Mouse (Mus musculus) intestine, postnatal 0 days (tissue): ENCODE measurements at regions not wholly inside any gene's neighbourhood (a gene's known extent, or its start where the extent isn't known, plus 50 kb on each side); places are given as distances from the start of the nearest gene placed in this dataset.
A peak's percentile ranks its signal among the peaks of the same experiment; 100 is the strongest.

Experiments
- ATAC-seq: fragments of 200-750 bp; cut with Nextera tagmentation; 2 replicates; pipeline ENCODE4 v1.8.0; 2017; ENCODE audit warnings: mild to moderate bottlenecking, moderate TSS enrichment, moderate library complexity
- H3K27ac ChIP-seq: fragments of 300-500 bp; sonication (generic); 2 replicates; pipeline ENCODE4 v1.5.1; 2014; ENCODE audit warnings: mild to moderate bottlenecking, low read depth, low read length, moderate library complexity
- H3K27me3 ChIP-seq: fragments of 300-500 bp; sonication (generic); replicated peaks from 2 replicates; pipeline ENCODE4 v1.6.1; 2014; ENCODE audit warnings: low read length, mixed read lengths; ENCODE audit not compliant: control insufficient read depth, insufficient read depth
- H3K36me3 ChIP-seq: fragments of 300-500 bp; sonication (generic); 2 replicates; pipeline ENCODE4 v1.6.1; 2014; ENCODE audit warnings: mild to moderate bottlenecking, moderate library complexity; ENCODE audit not compliant: control insufficient read depth, insufficient read depth
- H3K4me1 ChIP-seq: fragments of 300-500 bp; sonication (generic); replicated peaks from 2 replicates; pipeline ENCODE4 v1.6.1; 2014; ENCODE audit warnings: antibody characterized with exemption, low read length, mixed read lengths; ENCODE audit not compliant: control insufficient read depth, insufficient read depth
- H3K4me2 ChIP-seq: fragments of 300-500 bp; sonication (generic); replicated peaks from 2 replicates; pipeline ENCODE4 v1.6.1; 2014; ENCODE audit warnings: low read depth, mild to moderate bottlenecking, moderate library complexity
- H3K4me3 ChIP-seq: fragments of 300-500 bp; sonication (generic); 2 replicates; pipeline ENCODE4 v1.5.1; 2014; ENCODE audit warnings: low read depth, low read length
- H3K9ac ChIP-seq: fragments of 300-500 bp; sonication (generic); 2 replicates; pipeline ENCODE4 v1.6.1; 2014; ENCODE audit warnings: mild to moderate bottlenecking, low read depth, low read length
- H3K9me3 ChIP-seq: fragments of 300-500 bp; sonication (generic); 2 replicates; pipeline ENCODE4 v1.6.1; 2016; ENCODE audit warnings: mixed run types; ENCODE audit not compliant: control insufficient read depth
- CTCF ChIP-seq: sonication (generic); IDR thresholded peaks from 2 replicates; pipeline ENCODE4 v1.5.1; 2016; ENCODE audit warnings: low read depth, mild to moderate bottlenecking, control low read depth, antibody characterized with exemption, moderate library complexity
- WGBS: fragments of 180-500 bp; shearing (Covaris S2); extraction: QIAGEN DNeasy Blood & Tissue Kit; methylation state at CpG from one replicate; pipeline ENCODE4 v1.1.7; 2014; 5-methylcytosine and 5-hydroxymethylcytosine counted together

DNA sequence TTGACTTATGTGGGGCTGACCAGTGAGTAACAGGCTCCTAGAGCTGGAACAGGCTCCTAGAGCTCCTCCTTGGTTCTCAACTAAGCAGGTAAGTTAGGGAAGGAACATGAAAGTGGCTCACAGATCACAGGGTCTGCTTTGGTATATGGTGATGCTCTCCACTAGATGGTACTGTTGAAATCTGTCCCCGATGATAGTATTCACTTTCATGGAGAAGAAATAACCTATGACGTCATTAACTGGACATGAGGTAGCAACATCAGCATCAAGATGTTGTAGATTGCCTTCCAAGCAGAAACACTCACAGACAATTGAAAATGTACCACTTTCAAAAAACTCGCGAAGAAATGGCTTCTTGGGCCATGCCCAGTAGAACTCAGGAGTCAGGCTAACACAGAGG lies 195.3 kb upstream of the Atp5g3 start:
- Histone ChIP-seq H3K4me1 (no peaks in the 10 kb centered on the region), H3K36me3 (no peaks in the 10 kb centered on the region)
- 0 out of 2 replicates have a peak, but pooled peaks have one; percentile 20 for TF ChIP-seq CTCF

DNA sequence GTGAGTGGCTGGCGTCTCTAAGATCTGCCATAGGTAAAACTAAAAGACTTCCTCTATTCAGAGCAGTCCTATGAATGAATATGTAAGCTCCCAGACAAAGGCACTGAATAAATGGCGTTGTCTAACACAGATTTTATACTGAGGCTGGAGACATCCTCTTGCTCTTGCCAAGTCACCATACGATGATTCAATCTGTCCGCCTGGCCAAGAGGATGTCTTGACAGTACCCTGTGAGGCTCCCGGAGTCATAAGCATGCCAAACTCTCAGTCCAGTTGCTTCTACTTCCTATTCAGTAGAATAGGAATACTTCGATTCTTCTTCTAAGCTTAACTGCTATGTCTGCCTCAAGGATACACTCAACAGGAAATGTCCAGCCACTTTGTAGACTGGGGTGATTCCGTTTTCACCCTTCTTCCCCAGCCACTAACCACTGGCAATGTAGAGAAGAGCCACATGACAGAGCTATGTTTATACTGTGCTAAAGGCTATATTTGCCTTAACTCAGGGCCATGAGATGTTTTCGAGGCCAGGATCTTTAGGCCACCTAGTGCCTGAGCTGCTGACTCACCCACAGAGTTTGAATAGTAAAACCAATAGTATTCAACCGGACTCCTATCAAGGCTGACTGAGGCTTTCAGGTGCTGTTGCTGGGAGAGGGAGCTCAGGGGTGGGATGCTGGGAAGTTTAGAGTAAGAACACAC lies 188.7 kb upstream of the Atp5g3 start:
- no peak overlapping the region for H3K4me3 ChIP-seq
- no peak for TF ChIP-seq CTCF
- H3K36me3 ChIP-seq, result no peaks in the 10 kb centered on the region
- H3K27ac ChIP-seq, result no peak overlapping the region
- no peaks in the 10 kb centered on the region for H3K4me1 ChIP-seq
- no peak overlapping the region for H3K4me2 ChIP-seq
- no peak overlapping the region for H3K9ac ChIP-seq
- H3K9me3 ChIP-seq, result no peaks in the 10 kb centered on the region
- WGBS, result 67% methylated on average over 9 of the region's 9 CpGs
- no peak for ATAC-seq
- no peaks in the 10 kb centered on the region for H3K27me3 ChIP-seq

More for the DNA sequence above, 195.3 kb upstream of the Atp5g3 start:
- no peaks in the 10 kb centered on the region for H3K27me3 ChIP-seq
- H3K4me2 ChIP-seq, result no peak overlapping the region
- 80% methylated on average over 4 of the region's 4 CpGs for WGBS
- ATAC-seq, result no peak
- H3K4me3 ChIP-seq, result no peak overlapping the region
- no peak overlapping the region for H3K27ac ChIP-seq
- no peaks in the 10 kb centered on the region for H3K9me3 ChIP-seq
- H3K9ac ChIP-seq, result no peak overlapping the region

DNA sequence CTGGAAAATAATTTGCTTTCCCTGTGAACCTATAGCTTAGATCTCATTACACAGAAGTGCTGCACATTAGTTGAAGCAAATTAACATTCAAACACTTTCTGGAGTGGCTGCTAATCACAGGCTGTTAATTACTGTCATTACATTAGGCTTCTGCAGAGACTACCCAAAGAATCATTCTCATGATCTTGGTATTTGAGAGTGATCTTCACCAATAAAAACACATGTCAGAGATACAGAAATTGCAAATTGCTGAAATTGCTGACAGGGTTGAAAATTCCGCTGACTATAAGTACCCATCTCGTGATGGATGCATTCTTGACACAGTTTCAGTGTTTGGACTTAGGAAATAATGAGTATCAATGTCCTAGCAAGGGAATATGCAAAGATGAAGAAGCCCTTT lies 185.7 kb upstream of the Atp5g3 start:
- ATAC-seq, result no peak
- Histone ChIP-seq H3K27ac (no peak overlapping the region), H3K4me3 (no peak overlapping the region), H3K4me2 (no peak overlapping the region), H3K36me3 (no peaks in the 10 kb centered on the region), H3K27me3 (no peaks in the 10 kb centered on the region), H3K9me3 (no peaks in the 10 kb centered on the region), H3K4me1 (no peaks in the 10 kb centered on the region), H3K9ac (no peak overlapping the region)
- no peak for TF ChIP-seq CTCF
- 72% methylated on average over 2 of the region's 2 CpGs for WGBS

DNA sequence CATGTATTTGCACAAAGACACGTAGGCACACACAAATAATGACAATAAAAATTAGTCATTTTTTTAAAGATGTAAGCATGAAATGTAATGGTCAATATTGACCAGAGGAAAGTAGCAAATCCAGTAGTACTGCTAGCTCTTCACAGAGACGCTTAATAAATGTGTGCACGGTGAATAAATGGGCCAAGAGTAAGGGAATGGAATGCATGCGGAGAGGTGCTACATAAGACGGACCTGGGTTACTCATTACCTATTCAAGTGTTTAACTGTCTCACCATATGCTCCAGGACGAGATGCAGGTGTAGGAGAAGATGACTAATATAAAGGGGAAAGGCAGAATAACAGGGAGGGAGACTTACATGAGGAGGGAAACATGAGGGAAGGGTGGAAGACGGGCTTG lies 182.4 kb upstream of the Atp5g3 start:
- no peaks in the 10 kb centered on the region for H3K9me3 ChIP-seq
- no peak for ATAC-seq
- no peak for TF ChIP-seq CTCF
- H3K9ac ChIP-seq, result no peak overlapping the region
- H3K4me3 ChIP-seq, result no peak overlapping the region
- H3K36me3 ChIP-seq, result no peaks in the 10 kb centered on the region
- H3K27ac ChIP-seq, result no peak overlapping the region
- no peaks in the 10 kb centered on the region for H3K27me3 ChIP-seq
- no peak overlapping the region for H3K4me2 ChIP-seq
- WGBS, result 83% methylated on average over 7 of the region's 7 CpGs
- H3K4me1 ChIP-seq, result no peaks in the 10 kb centered on the region

DNA sequence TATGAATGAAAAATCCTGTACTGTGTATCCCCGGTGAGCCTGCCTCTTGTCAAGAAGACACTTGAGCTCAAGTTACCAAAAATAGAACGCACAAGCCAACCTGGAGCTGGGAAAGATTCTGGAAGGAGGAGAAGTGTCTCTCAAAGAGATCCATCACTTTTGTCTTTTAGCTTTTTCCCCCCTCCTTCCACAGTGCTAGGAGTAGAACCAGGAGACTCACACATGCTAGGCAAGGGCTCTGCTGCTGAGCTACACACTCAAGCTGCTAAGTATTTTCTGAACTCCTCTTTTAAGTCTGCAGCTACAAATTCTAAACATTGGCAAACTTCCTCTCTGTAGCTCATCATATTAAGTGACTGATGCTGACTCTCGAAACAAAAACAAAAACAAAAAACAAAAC lies 176.2 kb upstream of the Atp5g3 start:
- Histone ChIP-seq H3K27me3 (no peaks in the 10 kb centered on the region), H3K27ac (no peak overlapping the region), H3K9ac (no peak overlapping the region), H3K4me2 (no peak overlapping the region), H3K9me3 (no peaks in the 10 kb centered on the region), H3K4me3 (no peak overlapping the region), H3K36me3 (no peaks in the 10 kb centered on the region), H3K4me1 (no peaks in the 10 kb centered on the region)
- TF ChIP-seq CTCF, result no peak
- no peak for ATAC-seq
- 63% methylated on average over 3 of the region's 3 CpGs for WGBS

DNA sequence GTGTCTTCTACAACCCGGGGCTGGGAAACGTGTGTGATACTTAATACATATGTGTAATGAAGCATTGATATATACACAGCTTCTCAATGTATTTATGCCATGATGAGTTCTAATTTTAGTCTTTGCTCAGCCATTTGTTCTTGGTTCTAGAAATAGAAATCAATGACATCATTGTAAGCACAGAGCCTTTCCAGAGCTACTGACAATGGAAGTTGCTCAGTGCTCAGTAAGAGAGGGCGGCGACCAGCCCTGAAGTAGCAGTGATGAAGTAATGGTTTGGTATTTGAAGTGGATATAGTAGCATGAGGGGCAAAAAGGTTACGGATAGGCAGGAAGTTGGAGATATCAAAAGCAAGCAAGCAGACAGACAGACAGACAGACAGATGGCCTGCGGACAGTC lies 173.8 kb upstream of the Atp5g3 start:
- no peak for ATAC-seq
- H3K27me3 ChIP-seq, result no peaks in the 10 kb centered on the region
- no peak overlapping the region for H3K27ac ChIP-seq
- no peaks in the 10 kb centered on the region for H3K36me3 ChIP-seq
- no peaks in the 10 kb centered on the region for H3K9me3 ChIP-seq
- H3K9ac ChIP-seq, result no peak overlapping the region
- H3K4me3 ChIP-seq, result no peak overlapping the region
- 76% methylated on average over 6 of the region's 6 CpGs for WGBS
- no peak for TF ChIP-seq CTCF
- H3K4me1 ChIP-seq, result no peaks in the 10 kb centered on the region
- no peak overlapping the region for H3K4me2 ChIP-seq

GRCm38 (mm10) chr2:74076774-74077173 lies 165.6 kb upstream of the Atp5g3 start:
- Histone ChIP-seq H3K9ac (no peak overlapping the region), H3K27me3 (no peaks in the 10 kb centered on the region), H3K4me3 (no peak overlapping the region), H3K9me3 (no peaks in the 10 kb centered on the region), H3K4me1 (no peaks in the 10 kb centered on the region), H3K36me3 (no peaks in the 10 kb centered on the region), H3K27ac (no peak overlapping the region), H3K4me2 (no peak overlapping the region)
- no peak for TF ChIP-seq CTCF
- 78% methylated on average over 4 of the region's 4 CpGs for WGBS
- ATAC-seq, result no peak
